Mouse (Mus musculus): ENCODE data around the gene Pgpep1l. TPM values are rescaled to one million over a fixed set of nuclear protein-coding genes. Genes with fewer than 3 reads are reported as not detected.

The Pgpep1l gene
- polyA plus RNA-seq, 1 experiment from 2014 or later, result not detected

- Histone ChIP-seq H3K36me3 (replicated peaks; ENCODE audit: control insufficient read depth, insufficient read depth, low read depth, low read length) (no peaks in the 10 kb centered on the region), H3K9ac (replicated peaks; ENCODE audit: low read length) (no peak overlapping the region), H3K4me3 (ENCODE audit: low read depth, low read length) (no peak overlapping the region), H3K9me3 (replicated peaks; ENCODE audit: control insufficient read depth, low read length) (no peaks in the 10 kb centered on the region), H3K27ac (replicated peaks; ENCODE audit: low read depth, low read length) (no peak overlapping the region), H3K4me1 (ENCODE audit: control insufficient read depth, insufficient read depth, low read length) (no peaks in the 10 kb centered on the region), H3K4me2 (ENCODE audit: low read depth, low read length) (no peak overlapping the region), H3K27me3 (ENCODE audit: control insufficient read depth, insufficient read depth, low read length) (no peaks in the 10 kb centered on the region)
- no peak for ATAC-seq (replicated peaks; ENCODE audit: insufficient number of reproducible peaks, low FRiP score, low TSS enrichment, low read depth)
- peak; percentile 92 for DNase-seq (ENCODE audit: low spot score)
- WGBS, result 27% methylated on average over 18 of the region's 18 CpGs
Measured at GRCm38 (mm10) chr7:68302586-68303433, 38.8 kb upstream of the Pgpep1l start.

GRCm38 (mm10) chr7:68301160-68301559, 37.1 kb upstream of the Pgpep1l start:
- ATAC-seq (replicated peaks; ENCODE audit: insufficient number of reproducible peaks, low FRiP score, low TSS enrichment, low read depth), result no peak
- Histone ChIP-seq H3K4me1 (ENCODE audit: control insufficient read depth, insufficient read depth, low read length) (no peaks in the 10 kb centered on the region), H3K36me3 (replicated peaks; ENCODE audit: control insufficient read depth, insufficient read depth, low read depth, low read length) (no peaks in the 10 kb centered on the region), H3K4me2 (ENCODE audit: low read depth, low read length) (no peak overlapping the region), H3K9me3 (replicated peaks; ENCODE audit: control insufficient read depth, low read length) (no peaks in the 10 kb centered on the region), H3K9ac (replicated peaks; ENCODE audit: low read length) (no peak overlapping the region), H3K27ac (replicated peaks; ENCODE audit: low read depth, low read length) (no peak overlapping the region), H3K4me3 (ENCODE audit: low read depth, low read length) (no peak overlapping the region), H3K27me3 (ENCODE audit: control insufficient read depth, insufficient read depth, low read length) (no peaks in the 10 kb centered on the region)
- DNase-seq (ENCODE audit: low spot score), result no peak
- 76% methylated on average over 7 of the region's 7 CpGs for WGBS

- Histone ChIP-seq H3K4me2 (ENCODE audit: low read depth, low read length) (no peak overlapping the region), H3K27me3 (ENCODE audit: control insufficient read depth, insufficient read depth, low read length) (no peaks in the 10 kb centered on the region), H3K9ac (replicated peaks; ENCODE audit: low read length) (no peak overlapping the region), H3K36me3 (replicated peaks; ENCODE audit: control insufficient read depth, insufficient read depth, low read depth, low read length) (no peaks in the 10 kb centered on the region), H3K27ac (replicated peaks; ENCODE audit: low read depth, low read length) (no peak overlapping the region), H3K4me1 (ENCODE audit: control insufficient read depth, insufficient read depth, low read length) (no peaks in the 10 kb centered on the region), H3K4me3 (ENCODE audit: low read depth, low read length) (no peak overlapping the region), H3K9me3 (replicated peaks; ENCODE audit: control insufficient read depth, low read length) (no peaks in the 10 kb centered on the region)
- DNase-seq (ENCODE audit: low spot score) (no peak), ATAC-seq (replicated peaks; ENCODE audit: insufficient number of reproducible peaks, low FRiP score, low TSS enrichment, low read depth) (no peak)
- WGBS, result 86% methylated on average over 13 of the region's 13 CpGs
Measured at GRCm38 (mm10) chr7:68298381-68299076, 34.5 kb upstream of the Pgpep1l start.

GRCm38 (mm10) chr7:68296487-68296886, 32.5 kb upstream of the Pgpep1l start:
- Histone ChIP-seq H3K27ac (replicated peaks; ENCODE audit: low read depth, low read length) (no peak overlapping the region), H3K36me3 (replicated peaks; ENCODE audit: control insufficient read depth, insufficient read depth, low read depth, low read length) (no peaks in the 10 kb centered on the region), H3K4me1 (ENCODE audit: control insufficient read depth, insufficient read depth, low read length) (no peaks in the 10 kb centered on the region), H3K4me3 (ENCODE audit: low read depth, low read length) (no peak overlapping the region), H3K9me3 (replicated peaks; ENCODE audit: control insufficient read depth, low read length) (no peaks in the 10 kb centered on the region), H3K4me2 (ENCODE audit: low read depth, low read length) (no peak overlapping the region), H3K9ac (replicated peaks; ENCODE audit: low read length) (no peak overlapping the region), H3K27me3 (ENCODE audit: control insufficient read depth, insufficient read depth, low read length) (no peaks in the 10 kb centered on the region)
- ATAC-seq (replicated peaks; ENCODE audit: insufficient number of reproducible peaks, low FRiP score, low TSS enrichment, low read depth) (no peak), DNase-seq (ENCODE audit: low spot score) (no peak)
- 79% methylated on average over 5 of the region's 5 CpGs for WGBS

- no peaks in the 10 kb centered on the region for H3K9me3 ChIP-seq (replicated peaks; ENCODE audit: control insufficient read depth, low read length)
- no peaks in the 10 kb centered on the region for H3K27me3 ChIP-seq (ENCODE audit: control insufficient read depth, insufficient read depth, low read length)
- peak overlapping the region; percentile 43 for H3K27ac ChIP-seq (replicated peaks; ENCODE audit: low read depth, low read length)
- no peaks in the 10 kb centered on the region for H3K36me3 ChIP-seq (replicated peaks; ENCODE audit: control insufficient read depth, insufficient read depth, low read depth, low read length)
- DNase-seq (ENCODE audit: low spot score) (peak; percentile 28), ATAC-seq (replicated peaks; ENCODE audit: insufficient number of reproducible peaks, low FRiP score, low TSS enrichment, low read depth) (no peak; the same call in 1 of the 2 replicates)
- WGBS, result 53% methylated on average over 16 of the region's 16 CpGs
- H3K9ac ChIP-seq (replicated peaks; ENCODE audit: low read length), result no peak overlapping the region
- no peak overlapping the region for H3K4me2 ChIP-seq (ENCODE audit: low read depth, low read length)
- no peaks in the 10 kb centered on the region for H3K4me1 ChIP-seq (ENCODE audit: control insufficient read depth, insufficient read depth, low read length)
- H3K4me3 ChIP-seq (ENCODE audit: low read depth, low read length), result no peak overlapping the region
Measured at GRCm38 (mm10) chr7:68293997-68294789, 30.2 kb upstream of the Pgpep1l start.

GRCm38 (mm10) chr7:68291603-68292002, 27.6 kb upstream of the Pgpep1l start:
- 37% methylated on average over 1 of the region's 1 CpGs for WGBS
- H3K9me3 ChIP-seq (replicated peaks; ENCODE audit: control insufficient read depth, low read length), result no peaks in the 10 kb centered on the region
- H3K36me3 ChIP-seq (replicated peaks; ENCODE audit: control insufficient read depth, insufficient read depth, low read depth, low read length), result no peaks in the 10 kb centered on the region
- H3K4me2 ChIP-seq (ENCODE audit: low read depth, low read length), result no peak overlapping the region
- no peak overlapping the region for H3K27ac ChIP-seq (replicated peaks; ENCODE audit: low read depth, low read length)
- no peaks in the 10 kb centered on the region for H3K4me1 ChIP-seq (ENCODE audit: control insufficient read depth, insufficient read depth, low read length)
- H3K27me3 ChIP-seq (ENCODE audit: control insufficient read depth, insufficient read depth, low read length), result no peaks in the 10 kb centered on the region
- no peak overlapping the region for H3K9ac ChIP-seq (replicated peaks; ENCODE audit: low read length)
- DNase-seq (ENCODE audit: low spot score), result no peak
- no peak for ATAC-seq (replicated peaks; ENCODE audit: insufficient number of reproducible peaks, low FRiP score, low TSS enrichment, low read depth)
- H3K4me3 ChIP-seq (ENCODE audit: low read depth, low read length), result no peak overlapping the region

- no peak overlapping the region for H3K4me3 ChIP-seq (ENCODE audit: low read depth, low read length)
- WGBS, result 96% methylated on average over 8 of the region's 8 CpGs
- ATAC-seq (replicated peaks; ENCODE audit: insufficient number of reproducible peaks, low FRiP score, low TSS enrichment, low read depth) (no peak), DNase-seq (ENCODE audit: low spot score) (no peak)
- H3K4me2 ChIP-seq (ENCODE audit: low read depth, low read length), result no peak overlapping the region
- H3K36me3 ChIP-seq (replicated peaks; ENCODE audit: control insufficient read depth, insufficient read depth, low read depth, low read length), result no peaks in the 10 kb centered on the region
- H3K9ac ChIP-seq (replicated peaks; ENCODE audit: low read length), result no peak overlapping the region
- H3K4me1 ChIP-seq (ENCODE audit: control insufficient read depth, insufficient read depth, low read length), result no peaks in the 10 kb centered on the region
- H3K9me3 ChIP-seq (replicated peaks; ENCODE audit: control insufficient read depth, low read length), result no peaks in the 10 kb centered on the region
- no peak overlapping the region for H3K27ac ChIP-seq (replicated peaks; ENCODE audit: low read depth, low read length)
- H3K27me3 ChIP-seq (ENCODE audit: control insufficient read depth, insufficient read depth, low read length), result no peaks in the 10 kb centered on the region
Measured at GRCm38 (mm10) chr7:68289081-68289480, 25.0 kb upstream of the Pgpep1l start.
